Mouse (Mus musculus) spleen, adult 2 months (tissue): ENCODE data around the gene Msrb3. TPM values are rescaled to one million over a fixed set of nuclear protein-coding genes. Genes with fewer than 3 reads are reported as not detected.
A peak's percentile ranks its signal among the peaks of the same experiment; 100 is the strongest.

ENCODE experiments used
- DNase-seq, 2 experiments: peaks; one replicate each; pipeline versions ENCODE4 v3.0.0 to v3.0.0-alpha.2; 2012 to 2021; ENCODE audit warnings: low spot score in 2 of 2, low read depth in 1 of 2
- H3K27ac ChIP-seq: fragments of 200-500 bp; 2 replicates; pipeline ENCODE4 v1.5.1; 2012; ENCODE audit warnings: low read length, inconsistent platforms; ENCODE audit not compliant: insufficient read depth
- H3K27me3 ChIP-seq: fragments of 200-500 bp; 2 replicates; pipeline ENCODE4 v1.6.1; 2012; ENCODE audit warnings: mild to moderate bottlenecking, moderate library complexity, low read length, inconsistent platforms; ENCODE audit not compliant: control insufficient read depth, insufficient read depth
- H3K36me3 ChIP-seq: fragments of 200-500 bp; 2 replicates; pipeline ENCODE4 v1.6.1; 2012; ENCODE audit warnings: mild to moderate bottlenecking, low read length, inconsistent platforms; ENCODE audit not compliant: control insufficient read depth, insufficient read depth
- H3K4me1 ChIP-seq: fragments of 200-500 bp; 2 replicates; pipeline ENCODE4 v1.6.1; 2011; ENCODE audit warnings: inconsistent platforms; ENCODE audit not compliant: control insufficient read depth, insufficient read depth, insufficient read length
- H3K4me3 ChIP-seq: fragments of 200-500 bp; 2 replicates; pipeline ENCODE4 v1.5.1; 2011; ENCODE audit warnings: mild to moderate bottlenecking, inconsistent platforms; ENCODE audit not compliant: insufficient read depth, insufficient read length; ENCODE audit errors: extremely low read depth
- CTCF ChIP-seq: fragments of 200-500 bp; IDR thresholded peaks from 2 replicates; pipeline ENCODE4 v1.5.1; 2011; ENCODE audit warnings: mild to moderate bottlenecking, inconsistent platforms; ENCODE audit not compliant: insufficient read depth, insufficient read length, insufficient replicate concordance; ENCODE audit errors: extremely low read depth
- POLR2A ChIP-seq: fragments of 200-500 bp; IDR thresholded peaks from 2 replicates; pipeline ENCODE4 v1.6.1; 2011; ENCODE audit warnings: low read depth, low read length, inconsistent platforms
- WGBS: fragments of 180-500 bp; shearing (Covaris S2); methylation state at CpG from one replicate; pipeline ENCODE4 v1.1.7; 2018; 5-methylcytosine and 5-hydroxymethylcytosine counted together
- polyA plus RNA-seq: library from polyadenylated mRNA; depleted of rRNA; stranded (reverse); fragments of >200 nt; gene quantifications from 2 replicates; pipeline ENCODE4 v1.2.3, GENCODE M21; 2012

Msrb3 gene
- polyA plus RNA-seq, 1 experiment: 4.5 TPM

DNA sequence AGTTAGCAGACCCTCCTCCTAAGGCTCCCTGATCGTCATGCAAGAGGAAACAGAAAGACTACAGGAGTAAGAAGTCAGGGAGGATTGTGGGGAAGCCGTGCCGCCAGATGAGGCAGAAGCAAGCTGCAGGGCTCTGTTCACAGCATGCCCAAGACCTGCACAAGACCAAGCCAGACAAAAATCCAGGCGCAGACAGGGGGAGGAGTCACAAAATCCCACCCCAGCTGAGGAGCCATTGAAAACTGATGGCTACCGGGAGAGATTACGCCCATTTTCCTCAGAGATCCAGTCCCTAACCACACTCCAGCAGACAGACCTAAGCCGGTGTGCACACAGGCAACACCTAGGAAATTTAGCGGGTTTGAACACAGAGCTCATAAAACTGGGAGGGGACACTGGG lies 10.4 kb downstream of the Msrb3 start:
- Histone ChIP-seq H3K4me3 (no peak overlapping the region), H3K27ac (no peak overlapping the region), H3K27me3 (no peaks in the 10 kb centered on the region), H3K4me1 (no peaks in the 10 kb centered on the region), H3K36me3 (no peaks in the 10 kb centered on the region)
- 92% methylated on average over 8 of the region's 8 CpGs for WGBS
- DNase-seq: no peak
- TF ChIP-seq CTCF: no peak

DNA sequence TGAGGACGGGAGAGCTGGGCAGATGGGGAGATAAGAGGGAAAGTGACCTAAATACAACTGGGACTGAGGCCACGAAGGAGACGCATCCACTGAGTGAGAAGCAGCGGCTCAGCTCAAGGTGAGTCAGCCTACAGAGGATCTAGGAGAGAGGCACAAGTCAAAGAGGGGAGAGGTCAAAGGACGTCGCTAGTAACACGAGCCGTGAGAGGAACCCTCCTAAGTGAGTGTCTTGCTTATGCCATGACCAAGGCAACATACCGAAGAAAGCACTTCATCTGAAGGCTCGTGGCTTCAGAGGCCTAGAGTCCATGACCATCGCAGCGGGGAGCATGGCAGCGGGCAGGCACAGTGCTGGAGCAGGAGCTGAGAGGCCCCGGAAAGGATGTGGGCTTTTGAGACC lies 14.7 kb downstream of the Msrb3 start:
- H3K27me3 ChIP-seq: no peaks in the 10 kb centered on the region
- no peak overlapping the region for H3K4me3 ChIP-seq
- 80% methylated on average over 14 of the region's 14 CpGs for WGBS
- TF ChIP-seq POLR2A: no peak
- no peak for TF ChIP-seq CTCF
- no peak overlapping the region for H3K27ac ChIP-seq
- DNase-seq: no peak
- no peaks in the 10 kb centered on the region for H3K36me3 ChIP-seq
- peaks cover 10% of the 10 kb centered on the region for H3K4me1 ChIP-seq

DNA sequence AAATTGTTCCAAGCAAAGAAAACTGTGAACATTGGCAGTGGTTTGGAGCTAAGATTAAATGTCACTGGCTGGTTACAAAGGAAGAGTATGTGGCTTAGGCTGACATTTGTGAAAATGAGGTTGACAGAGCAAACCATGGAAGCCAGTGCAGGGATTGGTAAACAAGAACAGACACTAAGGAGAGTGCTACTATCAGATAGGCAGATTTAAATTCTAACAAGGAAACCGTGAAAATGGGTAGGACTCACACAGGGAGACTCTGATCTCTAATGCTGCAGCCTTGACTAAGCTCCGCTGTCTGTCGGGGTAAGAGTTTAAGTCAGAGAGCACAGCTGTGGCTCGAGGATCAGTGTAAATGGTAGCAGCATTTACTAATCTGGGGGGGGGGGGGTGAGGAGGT lies 15.2 kb downstream of the Msrb3 start:
- H3K4me1 ChIP-seq: peaks cover 10% of the 10 kb centered on the region
- 85% methylated on average over 4 of the region's 4 CpGs for WGBS
- H3K27ac ChIP-seq: no peak overlapping the region
- no peaks in the 10 kb centered on the region for H3K27me3 ChIP-seq
- TF ChIP-seq CTCF: no peak
- DNase-seq: no peak
- no peak overlapping the region for H3K4me3 ChIP-seq
- no peaks in the 10 kb centered on the region for H3K36me3 ChIP-seq

DNA sequence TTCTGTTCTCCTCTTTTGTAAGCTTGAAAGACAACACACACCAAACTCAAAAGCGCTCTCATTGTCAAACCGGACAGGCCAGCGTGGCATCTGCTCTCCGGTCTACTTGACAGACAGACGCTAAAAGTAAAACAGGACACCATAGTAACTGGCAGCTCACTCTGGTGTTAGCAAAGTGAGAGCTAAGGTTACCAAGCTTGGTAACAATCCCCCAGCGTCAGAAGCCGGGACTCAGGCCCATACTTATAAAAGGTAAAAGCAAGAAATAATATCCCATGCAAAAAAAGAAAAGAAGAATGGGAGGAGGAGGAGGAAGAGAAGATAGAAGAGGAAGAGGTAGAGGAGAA lies 15.9 kb downstream of the Msrb3 start:
- Histone ChIP-seq H3K27me3 (no peaks in the 10 kb centered on the region), H3K36me3 (no peaks in the 10 kb centered on the region), H3K4me3 (peak overlapping the region; percentile 14; the same call in 1 of the 2 replicates), H3K27ac (peak overlapping the region; percentile 58; the same call in 1 of the 2 replicates), H3K4me1 (peaks cover 10% of the 10 kb centered on the region)
- TF ChIP-seq POLR2A: no peak
- TF ChIP-seq CTCF: no peak
- WGBS: 15% methylated on average over 7 of the region's 7 CpGs
- DNase-seq: no peak

DNA sequence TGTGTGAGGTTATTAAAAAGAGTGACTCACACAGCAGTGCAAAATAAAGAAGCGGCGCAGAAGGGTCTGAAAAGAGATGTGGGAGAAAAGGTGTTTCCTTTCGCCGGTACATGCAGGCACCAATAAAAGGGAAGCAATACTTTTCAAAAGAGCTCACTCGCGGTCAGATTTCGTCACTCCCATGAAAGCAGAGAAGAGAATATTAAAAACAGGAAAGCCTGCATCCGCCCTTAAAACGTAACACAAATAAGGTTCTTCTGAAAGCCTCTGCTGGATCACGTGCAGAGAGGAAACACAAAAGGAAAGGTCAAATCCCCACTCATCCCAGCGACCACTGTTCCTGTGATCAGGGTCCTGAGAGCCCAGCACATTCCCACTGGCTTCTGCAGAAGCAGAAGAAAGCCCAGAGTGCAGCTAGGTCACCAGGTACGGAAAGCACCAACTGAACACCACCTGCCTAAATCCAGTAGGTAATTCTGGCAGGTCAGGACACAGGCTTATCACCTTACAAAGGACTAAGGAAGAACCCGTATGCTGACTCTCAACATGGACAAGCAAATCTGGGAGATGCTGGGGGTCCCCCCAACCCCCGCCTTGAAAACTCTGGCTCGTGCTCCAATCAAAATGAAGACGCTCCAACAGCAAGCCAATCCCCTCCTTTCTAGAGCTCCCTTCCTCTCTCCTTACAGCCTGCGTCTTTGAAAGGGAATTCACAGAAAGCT lies 16.4 kb downstream of the Msrb3 start:
- 5% methylated on average over 17 of the region's 17 CpGs for WGBS
- Histone ChIP-seq H3K27ac (peak overlapping the region; percentile 58), H3K4me1 (peaks cover 10% of the 10 kb centered on the region), H3K27me3 (no peaks in the 10 kb centered on the region), H3K36me3 (no peaks in the 10 kb centered on the region), H3K4me3 (peak overlapping the region; percentile 14; the same call in 1 of the 2 replicates)
- DNase-seq: peak; percentile 34 to 84
- TF ChIP-seq CTCF (no peak), POLR2A (no peak)

DNA sequence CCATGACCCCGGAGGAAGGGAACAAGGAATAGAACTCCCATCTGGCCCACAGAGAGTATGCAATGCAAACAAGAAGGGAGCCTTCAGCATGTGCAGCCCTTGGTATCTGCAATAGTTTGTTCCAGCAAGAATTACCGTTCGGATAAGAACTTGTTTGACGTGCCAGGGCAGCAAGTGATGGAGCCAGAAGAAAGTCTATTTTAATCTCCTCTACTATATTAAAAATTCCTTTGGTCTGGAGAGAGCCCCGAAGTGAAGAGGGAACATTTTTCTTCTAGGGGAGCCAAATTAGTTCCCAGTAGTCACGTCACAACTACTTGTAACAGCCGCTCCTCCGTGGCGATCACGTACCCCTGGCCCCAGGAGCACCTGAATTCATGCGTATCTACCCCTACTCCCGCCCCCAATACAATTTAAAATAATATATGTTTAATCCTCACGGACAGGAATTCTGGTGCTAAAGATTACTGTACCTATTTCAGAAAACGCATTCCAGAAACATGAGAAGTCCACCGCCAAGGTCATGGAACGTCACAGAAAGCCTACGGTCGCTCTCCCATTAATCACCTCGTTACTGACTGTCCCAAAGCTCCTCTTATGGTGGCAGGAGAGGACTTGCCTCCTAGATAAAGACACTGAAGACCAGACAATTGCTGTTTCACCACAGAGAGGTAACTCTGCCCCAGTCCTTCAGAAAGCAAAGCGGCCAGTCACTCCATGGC lies 22.2 kb downstream of the Msrb3 start:
- 83% methylated on average over 20 of the region's 20 CpGs for WGBS
- no peak for DNase-seq
- TF ChIP-seq POLR2A (no peak), CTCF (no peak)
- no peaks in the 10 kb centered on the region for H3K36me3 ChIP-seq
- H3K27ac ChIP-seq: no peak overlapping the region
- H3K4me3 ChIP-seq: no peak overlapping the region
- peaks cover 2% of the 10 kb centered on the region for H3K4me1 ChIP-seq
- H3K27me3 ChIP-seq: no peaks in the 10 kb centered on the region
